Mouse (Mus musculus) heart, embryonic 15.5 days (tissue): ENCODE data around the gene Tvp23a. TPM values are rescaled to one million over a fixed set of nuclear protein-coding genes. Genes with fewer than 3 reads are reported as not detected.

Experiments
- ATAC-seq: fragments of 200-750 bp; cut with Nextera tagmentation; replicated peaks from 2 replicates; pipeline ENCODE4 v1.8.0; 2017; ENCODE audit warnings: low read depth, moderate TSS enrichment; ENCODE audit not compliant: insufficient number of reproducible peaks, insufficient read depth, low FRiP score
- H3K27ac ChIP-seq: fragments of 300-500 bp; sonication (generic); 2 replicates; pipeline ENCODE4 v1.5.1; 2015; ENCODE audit warnings: mild to moderate bottlenecking, inconsistent platforms
- H3K27me3 ChIP-seq: fragments of 300-500 bp; sonication (generic); 2 replicates; pipeline ENCODE4 v1.6.1; 2015; ENCODE audit warnings: inconsistent platforms
- H3K36me3 ChIP-seq: fragments of 300-500 bp; sonication (generic); 2 replicates; pipeline ENCODE4 v1.6.1; 2015; ENCODE audit warnings: mild to moderate bottlenecking, inconsistent platforms
- H3K4me1 ChIP-seq: fragments of 300-500 bp; sonication (generic); replicated peaks from 2 replicates; pipeline ENCODE4 v1.6.1; 2015; ENCODE audit warnings: inconsistent platforms
- H3K4me2 ChIP-seq: fragments of 300-500 bp; sonication (generic); 2 replicates; pipeline ENCODE4 v1.6.1; 2015; ENCODE audit warnings: inconsistent platforms, mild to moderate bottlenecking, moderate library complexity
- H3K4me3 ChIP-seq: fragments of 300-500 bp; sonication (generic); 2 replicates; pipeline ENCODE4 v1.5.1; 2015; ENCODE audit warnings: mild to moderate bottlenecking, inconsistent platforms
- H3K9ac ChIP-seq: fragments of 300-500 bp; sonication (generic); 2 replicates; pipeline ENCODE4 v1.6.1; 2015; ENCODE audit warnings: mild to moderate bottlenecking, inconsistent platforms
- H3K9me3 ChIP-seq: fragments of 300-500 bp; sonication (generic); replicated peaks from 2 replicates; pipeline ENCODE4 v1.6.1; 2016; ENCODE audit warnings: inconsistent platforms
- WGBS: fragments of 180-500 bp; shearing (Covaris S2); methylation state at CpG from one replicate; pipeline ENCODE4 v1.1.7; 2015; ENCODE audit warnings: mixed read lengths; 5-methylcytosine and 5-hydroxymethylcytosine counted together
- polyA plus RNA-seq: library from polyadenylated mRNA; unstranded; fragments of >200 nt; fragmentation: Nextera tagmentation; extraction: Ambion mirVana; gene quantifications from 2 replicates; pipeline ENCODE4 v1.2.1, GENCODE M21; 2015

Gene Tvp23a
- polyA plus RNA-seq, 1 experiment from 2014 or later = 3.4 TPM

GRCm38 (mm10) chr16:10479857-10480256 lies 32.7 kb upstream of the Tvp23a start, which contains the start of gene Ciita:
Gene Ciita (plus strand): TSS chr16:10480059.
- WGBS = 69% methylated on average over 5 of the region's 5 CpGs
- H3K9ac ChIP-seq = no peak within 1 kb of the TSS
- H3K4me1 ChIP-seq = peaks cover 6% of the 10 kb centered on the region; the same call in 1 of the 2 replicates
- no peak for ATAC-seq
- H3K36me3 ChIP-seq = no peaks in the 10 kb centered on the region
- no peak within 1 kb of the TSS for H3K27ac ChIP-seq
- H3K9me3 ChIP-seq = no peaks in the 10 kb centered on the region
- no peak within 1 kb of the TSS for H3K4me2 ChIP-seq
- peaks cover 9% of the 10 kb centered on the region; the same call in 1 of the 2 replicates for H3K27me3 ChIP-seq
- no peak within 1 kb of the TSS for H3K4me3 ChIP-seq

- WGBS = 69% methylated on average over 2 of the region's 2 CpGs
- Histone ChIP-seq H3K9me3 (no peaks in the 10 kb centered on the region), H3K36me3 (no peaks in the 10 kb centered on the region), H3K27me3 (no peaks in the 10 kb centered on the region), H3K4me2 (no peak overlapping the region), H3K9ac (no peak overlapping the region), H3K27ac (no peak overlapping the region), H3K4me3 (no peak overlapping the region), H3K4me1 (peaks cover 13% of the 10 kb centered on the region; the same call in 1 of the 2 replicates)
- no peak for ATAC-seq
These were observed 28.8 kb upstream of the Tvp23a start for GRCm38 (mm10) chr16:10475919-10476318.

- H3K9ac ChIP-seq = no peak overlapping the region
- H3K27ac ChIP-seq = no peak overlapping the region
- H3K27me3 ChIP-seq = no peaks in the 10 kb centered on the region
- H3K4me3 ChIP-seq = no peak overlapping the region
- no peaks in the 10 kb centered on the region for H3K9me3 ChIP-seq
- H3K4me1 ChIP-seq = peaks cover 13% of the 10 kb centered on the region; the same call in 1 of the 2 replicates
- 52% methylated on average over 3 of the region's 3 CpGs for WGBS
- ATAC-seq = no peak
- H3K4me2 ChIP-seq = no peak overlapping the region
- H3K36me3 ChIP-seq = no peaks in the 10 kb centered on the region
These were observed 27.8 kb upstream of the Tvp23a start for GRCm38 (mm10) chr16:10474956-10475355.

GRCm38 (mm10) chr16:10471950-10472349 lies 24.8 kb upstream of the Tvp23a start:
- H3K36me3 ChIP-seq = no peaks in the 10 kb centered on the region
- no peaks in the 10 kb centered on the region for H3K27me3 ChIP-seq
- no peak overlapping the region for H3K4me2 ChIP-seq
- H3K4me3 ChIP-seq = no peak overlapping the region
- peaks cover 13% of the 10 kb centered on the region; the same call in 1 of the 2 replicates for H3K4me1 ChIP-seq
- 81% methylated on average over 3 of the region's 3 CpGs for WGBS
- ATAC-seq = no peak
- H3K27ac ChIP-seq = no peak overlapping the region
- H3K9ac ChIP-seq = no peak overlapping the region
- no peaks in the 10 kb centered on the region for H3K9me3 ChIP-seq

GRCm38 (mm10) chr16:10468201-10468600 lies 21.0 kb upstream of the Tvp23a start:
- no peak overlapping the region for H3K9ac ChIP-seq
- WGBS = 75% methylated on average over 1 of the region's 1 CpGs
- no peak overlapping the region for H3K4me2 ChIP-seq
- H3K27me3 ChIP-seq = no peaks in the 10 kb centered on the region
- no peak overlapping the region for H3K4me3 ChIP-seq
- H3K27ac ChIP-seq = no peak overlapping the region
- ATAC-seq = no peak
- H3K36me3 ChIP-seq = no peaks in the 10 kb centered on the region
- peaks cover under 1% of the 10 kb centered on the region; the same call in 1 of the 2 replicates for H3K4me1 ChIP-seq
- no peaks in the 10 kb centered on the region for H3K9me3 ChIP-seq

GRCm38 (mm10) chr16:10467391-10468107 lies 20.4 kb upstream of the Tvp23a start:
- Histone ChIP-seq H3K36me3 (no peaks in the 10 kb centered on the region), H3K9ac (no peak overlapping the region), H3K4me3 (no peak overlapping the region), H3K9me3 (no peaks in the 10 kb centered on the region), H3K27ac (no peak overlapping the region), H3K4me1 (no peaks in the 10 kb centered on the region), H3K4me2 (no peak overlapping the region), H3K27me3 (no peaks in the 10 kb centered on the region)
- 43% methylated on average over 11 of the region's 11 CpGs for WGBS
- ATAC-seq = no peak

- ATAC-seq = no peak
- no peak overlapping the region for H3K4me3 ChIP-seq
- no peaks in the 10 kb centered on the region for H3K36me3 ChIP-seq
- no peaks in the 10 kb centered on the region for H3K4me1 ChIP-seq
- no peaks in the 10 kb centered on the region for H3K27me3 ChIP-seq
- H3K27ac ChIP-seq = no peak overlapping the region
- H3K9me3 ChIP-seq = no peaks in the 10 kb centered on the region
- H3K9ac ChIP-seq = no peak overlapping the region
- H3K4me2 ChIP-seq = no peak overlapping the region
- WGBS = 19% methylated on average over 4 of the region's 4 CpGs
These were observed 18.0 kb upstream of the Tvp23a start for GRCm38 (mm10) chr16:10465011-10465681.

GRCm38 (mm10) chr16:10461178-10461577 lies 14.0 kb upstream of the Tvp23a start:
- Histone ChIP-seq H3K27ac (no peak overlapping the region), H3K9me3 (no peaks in the 10 kb centered on the region), H3K36me3 (no peaks in the 10 kb centered on the region), H3K9ac (no peak overlapping the region), H3K4me2 (no peak overlapping the region), H3K4me1 (no peaks in the 10 kb centered on the region), H3K27me3 (no peaks in the 10 kb centered on the region), H3K4me3 (no peak overlapping the region)
- 51% methylated on average over 2 of the region's 2 CpGs for WGBS
- no peak for ATAC-seq

- Histone ChIP-seq H3K4me3 (no peak overlapping the region), H3K4me2 (no peak overlapping the region), H3K9me3 (no peaks in the 10 kb centered on the region), H3K27me3 (no peaks in the 10 kb centered on the region), H3K4me1 (no peaks in the 10 kb centered on the region), H3K36me3 (no peaks in the 10 kb centered on the region), H3K9ac (no peak overlapping the region), H3K27ac (no peak overlapping the region)
- 74% methylated on average over 2 of the region's 2 CpGs for WGBS
- no peak for ATAC-seq
These were observed 13.0 kb upstream of the Tvp23a start for GRCm38 (mm10) chr16:10460188-10460587.

GRCm38 (mm10) chr16:10454583-10454974 lies 7.4 kb upstream of the Tvp23a start:
- Histone ChIP-seq H3K9ac (no peak overlapping the region), H3K9me3 (no peaks in the 10 kb centered on the region), H3K4me2 (no peak overlapping the region), H3K27me3 (no peaks in the 10 kb centered on the region), H3K27ac (no peak overlapping the region), H3K4me1 (peaks cover 22% of the 10 kb centered on the region), H3K4me3 (no peak overlapping the region), H3K36me3 (no peaks in the 10 kb centered on the region)
- no peak for ATAC-seq
- 61% methylated on average over 3 of the region's 3 CpGs for WGBS

- 81% methylated on average over 6 of the region's 6 CpGs for WGBS
- H3K4me2 ChIP-seq = no peak overlapping the region
- H3K36me3 ChIP-seq = no peaks in the 10 kb centered on the region
- H3K4me3 ChIP-seq = no peak overlapping the region
- no peaks in the 10 kb centered on the region for H3K27me3 ChIP-seq
- H3K4me1 ChIP-seq = peaks cover 22% of the 10 kb centered on the region
- no peak for ATAC-seq
- H3K27ac ChIP-seq = no peak overlapping the region
- H3K9me3 ChIP-seq = no peaks in the 10 kb centered on the region
- H3K9ac ChIP-seq = no peak overlapping the region
These were observed 6.9 kb upstream of the Tvp23a start for GRCm38 (mm10) chr16:10453872-10454582.
